7 mouse cellular contexts compared by ENCODE assay signal in the genomic region with DNA sequence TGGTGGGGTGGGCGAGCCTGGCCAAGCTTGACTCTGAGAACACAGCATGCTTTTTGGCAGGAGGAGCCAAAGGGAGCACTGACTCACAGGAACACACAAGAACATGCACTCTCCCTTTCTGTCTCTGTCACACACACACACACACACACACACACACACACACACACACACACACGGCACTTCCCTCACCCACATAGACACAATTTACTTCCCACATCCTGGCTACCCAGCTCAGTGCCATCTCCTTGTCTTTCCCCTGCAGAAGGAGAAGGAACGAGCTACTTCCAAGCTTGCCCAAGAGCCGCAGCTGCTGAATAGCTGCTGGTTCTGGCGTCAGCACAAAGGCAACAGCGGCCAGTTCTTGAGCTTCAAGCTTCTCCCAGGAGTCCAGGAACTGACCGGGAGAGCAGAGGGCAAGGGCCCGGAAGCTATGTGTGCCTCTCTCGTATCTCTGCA.
DNase-seq lines count a peak whose midpoint lies in the region; ATAC-seq lines count a peak whose summit lies in the region.

No protein-coding gene starts in this region.

- WGBS in liver, embryonic 16.5 days (ENCODE audit: insufficient replicate concordance): 56% methylated on average over 9 of the region's 9 CpGs
- WGBS in liver, embryonic 12.5 days (ENCODE audit: insufficient replicate concordance): 50% methylated on average over 9 of the region's 9 CpGs
- 43% methylated on average over 9 of the region's 9 CpGs for WGBS in hindbrain, embryonic 16.5 days

- H3K27me3 ChIP-seq in liver, embryonic 16.5 days (ENCODE audit: control insufficient read depth, insufficient read depth, low read depth, low read length): no peaks in the 10 kb centered on the region
- H3K27me3 ChIP-seq in liver, embryonic 12.5 days (replicated peaks): peaks cover 15% of the 10 kb centered on the region; the same call in 1 of the 2 replicates
- no peaks in the 10 kb centered on the region for H3K27me3 ChIP-seq in hindbrain, embryonic 16.5 days (replicated peaks; ENCODE audit: control insufficient read depth, insufficient read depth, low read length)

- no peak overlapping the region for H3K4me3 ChIP-seq in liver, embryonic 16.5 days (ENCODE audit: low read depth, low read length)
- H3K4me3 ChIP-seq in liver, embryonic 12.5 days: no peak overlapping the region
- no peak overlapping the region for H3K4me3 ChIP-seq in hindbrain, embryonic 16.5 days (ENCODE audit: low read length)

- no peak overlapping the region for H3K4me2 ChIP-seq in liver, embryonic 16.5 days (ENCODE audit: low read depth, low read length)
- H3K4me2 ChIP-seq in liver, embryonic 12.5 days: no peak overlapping the region
- H3K4me2 ChIP-seq in hindbrain, embryonic 16.5 days (ENCODE audit: low read length): no peak overlapping the region

- peak; percentile 73 for DNase-seq in gastrocnemius, postnatal 14 days
- peak; percentile 74 for DNase-seq in lung, postnatal 10 days
- no peak for DNase-seq in testis, postnatal 10 days (ENCODE audit: low spot score)
- no peak for DNase-seq in thymus, adult 18-20 months

- no peaks in the 10 kb centered on the region for H3K9me3 ChIP-seq in liver, embryonic 16.5 days (replicated peaks; ENCODE audit: control insufficient read depth, low read length)
- H3K9me3 ChIP-seq in liver, embryonic 12.5 days (replicated peaks): no peaks in the 10 kb centered on the region
- no peaks in the 10 kb centered on the region for H3K9me3 ChIP-seq in hindbrain, embryonic 16.5 days (ENCODE audit: control insufficient read depth, low read length)

- peaks cover 29% of the 10 kb centered on the region for H3K4me1 ChIP-seq in liver, embryonic 16.5 days (ENCODE audit: control insufficient read depth, low read depth, low read length)
- H3K4me1 ChIP-seq in liver, embryonic 12.5 days: peaks cover 47% of the 10 kb centered on the region
- peaks cover 20% of the 10 kb centered on the region for H3K4me1 ChIP-seq in hindbrain, embryonic 16.5 days (ENCODE audit: control insufficient read depth, insufficient read depth, low read depth, low read length)

- ATAC-seq in liver, embryonic 16.5 days (ENCODE audit: low read depth): no peak
- ATAC-seq in liver, embryonic 12.5 days: no peak
- ATAC-seq in hindbrain, embryonic 16.5 days: no peak

- intact Hi-C loops in gastrocnemius, postnatal 14 days (cut with DNase I; ENCODE audit: low total_unique reads): no loop called here

- H3K9ac ChIP-seq in liver, embryonic 16.5 days (ENCODE audit: low read depth, low read length): peak overlapping the region; percentile 24; the same call in 1 of the 2 replicates
- no peak overlapping the region for H3K9ac ChIP-seq in liver, embryonic 12.5 days
- peak overlapping the region; percentile 28; the same call in 1 of the 2 replicates for H3K9ac ChIP-seq in hindbrain, embryonic 16.5 days (ENCODE audit: low read depth, low read length)

- no peaks in the 10 kb centered on the region for H3K36me3 ChIP-seq in liver, embryonic 16.5 days (ENCODE audit: control insufficient read depth, insufficient read depth)
- no peaks in the 10 kb centered on the region for H3K36me3 ChIP-seq in liver, embryonic 12.5 days
- no peaks in the 10 kb centered on the region for H3K36me3 ChIP-seq in hindbrain, embryonic 16.5 days (ENCODE audit: control insufficient read depth, insufficient read depth, low read length)

- no peak overlapping the region for H3K27ac ChIP-seq in liver, embryonic 16.5 days (ENCODE audit: low read length)
- H3K27ac ChIP-seq in liver, embryonic 12.5 days: no peak overlapping the region
- H3K27ac ChIP-seq in hindbrain, embryonic 16.5 days (ENCODE audit: low read depth, low read length): 0 out of 2 replicates have a peak overlapping the region, but pooled peaks have one; percentile 21

Comparison
In these comparisons a context has a peak if more than half of its experiments do, and no peak if none do; other contexts are left out.
1. DNase-seq: peak in gastrocnemius, postnatal 14 days (single experiment) and lung, postnatal 10 days (single experiment); none in testis, postnatal 10 days (single experiment) and thymus, adult 18-20 months (0 of 2).